Mouse (Mus musculus) cerebellum, adult 2 months (tissue): Measurements from ENCODE around the gene Zdhhc8. TPM values are rescaled to one million over a fixed set of nuclear protein-coding genes. Genes with fewer than 3 reads are reported as not detected.
"Not testable (repeated sequence)": the region's sequence is repeated elsewhere in the genome, so short reads cannot be mapped to it uniquely, and the experiment has no call there.

Experiments
- DNase-seq, 2 experiments: peaks; one replicate each; pipeline ENCODE4 v3.0.0; 2021
- H3K27ac ChIP-seq: fragments of 200-500 bp; 2 replicates; pipeline ENCODE4 v1.5.1; 2012; ENCODE audit warnings: low read length, control low read depth, inconsistent platforms; ENCODE audit not compliant: insufficient read depth
- H3K27me3 ChIP-seq: fragments of 200-500 bp; 2 replicates; pipeline ENCODE4 v1.6.1; 2012; ENCODE audit warnings: inconsistent platforms, mild to moderate bottlenecking, low read length, moderate library complexity; ENCODE audit not compliant: control insufficient read depth, insufficient read depth
- H3K4me1 ChIP-seq: fragments of 200-500 bp; 2 replicates; pipeline ENCODE4 v1.6.1; 2011; ENCODE audit warnings: low read length; ENCODE audit not compliant: control insufficient read depth, insufficient read depth
- H3K4me3 ChIP-seq: fragments of 200-500 bp; replicated peaks from 2 replicates; pipeline ENCODE3; 2011; ENCODE audit warnings: mild to moderate bottlenecking, low read depth, low read length, control low read depth; ENCODE audit not compliant: insufficient read depth
- CTCF ChIP-seq: fragments of 200-500 bp; IDR thresholded peaks from 2 replicates; pipeline ENCODE4 v1.5.1; 2011; ENCODE audit warnings: low read depth, mild to moderate bottlenecking, control low read depth, low read length, moderate library complexity, borderline replicate concordance; ENCODE audit not compliant: insufficient read depth
- POLR2A ChIP-seq: fragments of 200-500 bp; IDR thresholded peaks from 2 replicates; pipeline ENCODE4 v1.6.1; 2011; ENCODE audit warnings: low read length, control low read depth, borderline replicate concordance; ENCODE audit not compliant: insufficient read depth
- WGBS: fragments of 180-500 bp; shearing (Covaris S2); methylation state at CpG from one replicate; pipeline ENCODE4 v1.1.7; 2018; 5-methylcytosine and 5-hydroxymethylcytosine counted together
- polyA plus RNA-seq: library from polyadenylated mRNA; depleted of rRNA; stranded (reverse); fragments of >200 nt; gene quantifications from 2 replicates; pipeline ENCODE4 v1.2.3, GENCODE M21; 2012

The Zdhhc8 gene
- polyA plus RNA-seq, 1 experiment: 74.0 TPM

DNA sequence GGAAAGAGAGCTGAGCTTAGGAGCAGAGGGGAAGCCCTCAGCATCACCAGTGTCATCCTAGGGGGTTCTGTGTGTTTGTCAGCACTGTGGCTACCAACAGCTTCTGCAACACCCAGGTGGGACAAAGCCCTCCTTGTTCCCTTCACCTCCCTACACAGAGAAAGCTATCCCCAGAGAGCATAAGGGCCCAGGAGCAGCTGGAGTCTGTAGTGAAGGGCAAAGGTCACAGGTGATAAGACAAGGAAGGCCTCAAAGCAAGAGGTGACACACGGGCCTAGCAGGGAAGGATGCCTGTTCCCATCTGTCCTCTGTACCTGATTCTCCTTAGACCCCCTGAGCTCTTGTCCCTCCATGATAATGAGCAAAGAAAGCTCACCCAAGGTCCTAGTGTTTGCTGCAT lies 33.3 kb downstream of the Zdhhc8 start:
- WGBS: 76% methylated on average over 1 of the region's 1 CpGs
- no peak for DNase-seq
- TF ChIP-seq POLR2A: no peak
- no peak for TF ChIP-seq CTCF
- Histone ChIP-seq H3K4me3 (no peak overlapping the region), H3K4me1 (peaks cover 3% of the 10 kb centered on the region; the same call in 1 of the 2 replicates), H3K27ac (no peak overlapping the region), H3K27me3 (no peaks in the 10 kb centered on the region)

- WGBS: 40% methylated on average over 2 of the region's 2 CpGs
- H3K4me1 ChIP-seq: peaks cover under 1% of the 10 kb centered on the region; the same call in 1 of the 2 replicates
- DNase-seq: no peak
- H3K27me3 ChIP-seq: no peaks in the 10 kb centered on the region
- TF ChIP-seq POLR2A (no peak), CTCF (no peak)
- H3K4me3 ChIP-seq: no peak overlapping the region
- no peak overlapping the region for H3K27ac ChIP-seq
Observed at GRCm38 (mm10) chr16:18200062-18200461, 34.9 kb downstream of the Zdhhc8 start.

DNA sequence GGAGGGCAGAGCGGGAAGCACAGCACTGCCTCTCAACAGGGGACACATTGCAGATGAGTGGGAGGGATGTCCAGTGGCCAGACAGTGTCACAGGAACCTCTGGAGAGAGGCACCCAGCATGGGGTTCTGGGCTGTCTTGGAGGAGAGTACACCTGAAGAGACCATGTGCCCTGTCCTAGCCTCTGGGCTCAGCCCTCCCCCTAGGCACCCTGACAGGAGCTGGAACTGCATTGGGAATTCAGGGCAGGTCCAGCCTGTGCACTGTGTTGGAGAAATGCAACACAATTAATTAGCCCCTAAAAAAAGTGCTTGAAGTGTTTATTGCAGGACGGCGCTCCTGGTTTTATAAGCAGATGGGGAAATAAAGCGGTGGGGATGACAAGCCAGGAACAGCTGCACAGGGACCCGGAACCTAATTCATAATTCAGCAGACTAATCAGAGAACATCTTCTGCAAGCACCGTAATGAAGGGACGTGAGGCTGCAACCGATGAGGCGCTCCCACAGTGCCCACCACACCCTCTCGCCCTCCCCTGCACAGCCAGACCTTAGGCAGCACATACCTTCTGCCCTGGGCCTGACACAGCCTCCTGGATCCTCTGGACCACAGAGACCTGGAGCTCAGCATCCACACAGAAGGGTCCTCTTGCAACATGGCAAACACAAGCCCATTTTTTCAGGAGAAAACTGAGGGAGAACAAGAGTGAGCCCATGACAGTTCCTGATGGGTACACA lies 36.4 kb downstream of the Zdhhc8 start:
- DNase-seq: no peak
- no peak overlapping the region for H3K4me3 ChIP-seq
- 67% methylated on average over 10 of the region's 10 CpGs for WGBS
- H3K27ac ChIP-seq: no peak overlapping the region
- H3K27me3 ChIP-seq: no peaks in the 10 kb centered on the region
- TF ChIP-seq CTCF (no peak), POLR2A (no peak)
- H3K4me1 ChIP-seq: peaks cover 12% of the 10 kb centered on the region

- H3K27ac ChIP-seq: no peak overlapping the region
- no peak for DNase-seq
- no peaks in the 10 kb centered on the region for H3K27me3 ChIP-seq
- no peak overlapping the region for H3K4me3 ChIP-seq
- TF ChIP-seq POLR2A: no peak
- no peak for TF ChIP-seq CTCF
- peaks cover 12% of the 10 kb centered on the region for H3K4me1 ChIP-seq
- 88% methylated on average over 6 of the region's 6 CpGs for WGBS
Observed at GRCm38 (mm10) chr16:18197881-18198280, 37.1 kb downstream of the Zdhhc8 start.

- H3K27me3 ChIP-seq, H3K4me3 ChIP-seq, H3K27ac ChIP-seq, DNase-seq: not testable (repeated sequence)
- 43% methylated on average over 3 of the region's 3 CpGs for WGBS
- peaks cover 12% of the 10 kb centered on the region for H3K4me1 ChIP-seq
Observed at GRCm38 (mm10) chr16:18195561-18195960, 39.4 kb downstream of the Zdhhc8 start.

GRCm38 (mm10) chr16:18195068-18195467 lies 39.9 kb downstream of the Zdhhc8 start:
- H3K27me3 ChIP-seq: no peaks in the 10 kb centered on the region
- no peak overlapping the region for H3K27ac ChIP-seq
- H3K4me3 ChIP-seq: no peak overlapping the region
- WGBS: 67% methylated on average over 5 of the region's 5 CpGs
- H3K4me1 ChIP-seq: peaks cover 12% of the 10 kb centered on the region
- DNase-seq: no peak
- no peak for TF ChIP-seq CTCF
- no peak for TF ChIP-seq POLR2A

GRCm38 (mm10) chr16:18194208-18194985 lies 40.5 kb downstream of the Zdhhc8 start:
- Histone ChIP-seq H3K4me3 (no peak overlapping the region), H3K27me3 (no peaks in the 10 kb centered on the region), H3K4me1 (peaks cover 12% of the 10 kb centered on the region), H3K27ac (no peak overlapping the region)
- TF ChIP-seq CTCF (no peak), POLR2A (no peak)
- DNase-seq: no peak
- WGBS: 37% methylated on average over 15 of the region's 15 CpGs

- H3K4me1 ChIP-seq: peaks cover 12% of the 10 kb centered on the region
- no peak overlapping the region for H3K27ac ChIP-seq
- DNase-seq: no peak
- H3K4me3 ChIP-seq: no peak overlapping the region
- no peak for TF ChIP-seq CTCF
- 81% methylated on average over 2 of the region's 2 CpGs for whole genome bisulfite sequencing
- no peaks in the 10 kb centered on the region for H3K27me3 ChIP-seq
Observed at GRCm38 (mm10) chr16:18191006-18191405, 43.9 kb downstream of the Zdhhc8 start.
